Mouse (Mus musculus) kidney, adult 2 months (tissue): Measurements from ENCODE around the gene Ptprg.

Experiments
- CTCF ChIP-seq: fragments of 200-500 bp; conservative IDR thresholded peaks from 2 replicates; pipeline ENCODE4 v1.5.1; 2011; ENCODE audit warnings: low read depth, mild to moderate bottlenecking, control low read depth, low read length, moderate library complexity, mixed read lengths; ENCODE audit not compliant: insufficient read depth, insufficient read length
- POLR2A ChIP-seq: fragments of 200-500 bp; IDR thresholded peaks from one replicate; pipeline ENCODE4 v1.6.1; 2011; ENCODE audit warnings: low read depth, low read length, control low read depth

DNA sequence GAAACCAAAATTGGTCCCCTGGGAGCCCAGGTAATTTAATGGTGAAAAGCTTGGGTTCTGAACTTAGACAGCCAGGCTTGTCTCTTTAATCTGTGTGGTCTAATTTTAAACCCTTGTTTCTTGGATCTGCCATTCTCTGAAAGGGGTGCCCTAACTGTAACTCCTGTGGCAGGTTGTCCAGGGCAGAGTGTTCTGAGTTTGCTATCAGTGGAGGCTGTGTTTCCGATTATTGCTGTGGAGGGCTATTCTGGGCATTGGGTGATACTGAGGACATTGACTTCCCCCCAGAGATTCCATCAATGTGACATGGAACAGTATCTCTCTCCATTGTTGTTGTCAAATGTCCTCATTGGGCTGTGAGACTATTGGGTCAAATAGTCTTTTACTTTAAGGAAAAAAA is 134.2 kb downstream of the Ptprg start:
- TF ChIP-seq POLR2A (no peak), CTCF (no peak)
